13 mouse cellular contexts compared by ENCODE assay signal in genomic region chr4:107570329-107571014, GRCm38 (mm10).
A peak's percentile ranks its signal among the peaks of the same experiment; 100 is the strongest.
DNase-seq lines count a peak whose midpoint lies in the region; ATAC-seq lines count a peak whose summit lies in the region.
"Had no signal": no experiment of that assay in that cellular context is flagged by ENCODE, and none has a peak within 500 bp of the region (broad histone marks: within the 10 kb centered on the region; RNA-seq: fewer than 3 reads in every experiment).

No protein-coding gene starts in this region.

- no peak for ATAC-seq in hindbrain, embryonic 13.5 days (ENCODE audit: low FRiP score)
- ATAC-seq in neural tube, embryonic 11.5 days (ENCODE audit: insufficient read depth, low FRiP score, low TSS enrichment) = no peak
- ATAC-seq in heart, embryonic 12.5 days (ENCODE audit: insufficient number of reproducible peaks, low FRiP score) = no peak
- ATAC-seq: liver, postnatal 0 days had no signal

- H3K9ac ChIP-seq in hindbrain, embryonic 13.5 days = no peak overlapping the region
- no peak overlapping the region for H3K9ac ChIP-seq in neural tube, embryonic 11.5 days (ENCODE audit: low read length)
- no peak overlapping the region for H3K9ac ChIP-seq in heart, embryonic 12.5 days
- H3K9ac ChIP-seq: liver, postnatal 0 days had no signal

- no peaks in the 10 kb centered on the region for H3K9me3 ChIP-seq in hindbrain, embryonic 10.5 days
- H3K9me3 ChIP-seq in hindbrain, embryonic 13.5 days = no peaks in the 10 kb centered on the region
- no peaks in the 10 kb centered on the region for H3K9me3 ChIP-seq in neural tube, embryonic 11.5 days (ENCODE audit: control insufficient read depth, low read length)
- H3K9me3 ChIP-seq in heart, embryonic 12.5 days (replicated peaks) = no peaks in the 10 kb centered on the region

- H3K4me3 ChIP-seq in hindbrain, embryonic 10.5 days = no peak overlapping the region
- no peak overlapping the region for H3K4me3 ChIP-seq in hindbrain, embryonic 13.5 days
- no peak overlapping the region for H3K4me3 ChIP-seq in neural tube, embryonic 11.5 days (ENCODE audit: low read depth, low read length)
- no peak overlapping the region for H3K4me3 ChIP-seq in heart, embryonic 12.5 days

- no peaks in the 10 kb centered on the region for H3K36me3 ChIP-seq in hindbrain, embryonic 10.5 days
- H3K36me3 ChIP-seq in hindbrain, embryonic 13.5 days = no peaks in the 10 kb centered on the region
- H3K36me3 ChIP-seq in neural tube, embryonic 11.5 days (ENCODE audit: control insufficient read depth, insufficient read depth, low read length) = no peaks in the 10 kb centered on the region
- no peaks in the 10 kb centered on the region for H3K36me3 ChIP-seq in heart, embryonic 12.5 days

- peaks cover 39% of the 10 kb centered on the region for H3K27me3 ChIP-seq in hindbrain, embryonic 10.5 days (ENCODE audit: insufficient read depth, poor library complexity, severe bottlenecking)
- peaks cover 10% of the 10 kb centered on the region for H3K27me3 ChIP-seq in hindbrain, embryonic 13.5 days
- H3K27me3 ChIP-seq in neural tube, embryonic 11.5 days (ENCODE audit: control insufficient read depth, insufficient read depth, low read length) = no peaks in the 10 kb centered on the region
- H3K27me3 ChIP-seq in heart, embryonic 12.5 days (replicated peaks) = 0 out of 2 replicates have a peak, but pooled peaks cover 12% of the 10 kb centered on the region

- H3K4me2 ChIP-seq in hindbrain, embryonic 13.5 days = no peak overlapping the region
- no peak overlapping the region for H3K4me2 ChIP-seq in neural tube, embryonic 11.5 days (ENCODE audit: low read depth)
- H3K4me2 ChIP-seq in heart, embryonic 12.5 days = no peak overlapping the region

- peaks cover 62% of the 10 kb centered on the region for H3K4me1 ChIP-seq in hindbrain, embryonic 10.5 days (replicated peaks)
- H3K4me1 ChIP-seq in hindbrain, embryonic 13.5 days (replicated peaks) = peaks cover 37% of the 10 kb centered on the region
- H3K4me1 ChIP-seq in neural tube, embryonic 11.5 days (ENCODE audit: control insufficient read depth, insufficient read depth, low read length) = peaks cover 12% of the 10 kb centered on the region; the same call in 1 of the 2 replicates
- H3K4me1 ChIP-seq in heart, embryonic 12.5 days (replicated peaks) = peaks cover 8% of the 10 kb centered on the region

- H3K27ac ChIP-seq in hindbrain, embryonic 10.5 days = peak overlapping the region; percentile 69
- H3K27ac ChIP-seq in hindbrain, embryonic 13.5 days = no peak overlapping the region
- H3K27ac ChIP-seq in neural tube, embryonic 11.5 days (ENCODE audit: low read depth, low read length) = peak overlapping the region; percentile 34; the same call in 1 of the 2 replicates
- H3K27ac ChIP-seq in heart, embryonic 12.5 days (ENCODE audit: poor library complexity, severe bottlenecking) = no peak overlapping the region

- WGBS in hindbrain, embryonic 10.5 days = 77% methylated on average over 19 of the region's 19 CpGs
- WGBS in hindbrain, embryonic 13.5 days = 60% methylated on average over 19 of the region's 19 CpGs
- WGBS in neural tube, embryonic 11.5 days = 64% methylated on average over 19 of the region's 19 CpGs
- WGBS in heart, embryonic 12.5 days = 68% methylated on average over 19 of the region's 19 CpGs

- no peak for DNase-seq in hindbrain, embryonic 10.5 days (ENCODE audit: low spot score)
- peak; percentile 40 for DNase-seq in embryo, embryonic 11 days
- DNase-seq in kidney, postnatal 10 days = peak; percentile 57
- no peak for DNase-seq in neural tube, embryonic 11.5 days (ENCODE audit: low spot score)
- no peak for DNase-seq in natural killer cell, adult 2 months (ENCODE audit: low spot score in 2 of 2)
- no peak for DNase-seq in B cell, adult 2 months
- DNase-seq: adrenal gland, postnatal 14 days; cerebellum, adult 2 months; gastrocnemius, postnatal 36 days; liver, postnatal 0 days; thymus, postnatal 4 days had no signal

Comparison
In these comparisons a context has a peak if more than half of its experiments do, and no peak if none do; other contexts are left out.
1. H3K27ac ChIP-seq: peak in hindbrain, embryonic 10.5 days (single experiment) and neural tube, embryonic 11.5 days (single experiment); none in hindbrain, embryonic 13.5 days (single experiment) and heart, embryonic 12.5 days (single experiment).
2. DNase-seq: peak in embryo, embryonic 11 days (single experiment) and kidney, postnatal 10 days (single experiment); none in hindbrain, embryonic 10.5 days (single experiment), neural tube, embryonic 11.5 days (single experiment), natural killer cell, adult 2 months (0 of 2) and B cell, adult 2 months (0 of 2).